Mouse (Mus musculus): ENCODE measurements around the gene Adprh.

Gene Adprh

GRCm38 (mm10) chr16:38442216-38442615 is 10.3 kb downstream of the Adprh start:
- no peak for DNase-seq (ENCODE audit: low spot score)

DNA sequence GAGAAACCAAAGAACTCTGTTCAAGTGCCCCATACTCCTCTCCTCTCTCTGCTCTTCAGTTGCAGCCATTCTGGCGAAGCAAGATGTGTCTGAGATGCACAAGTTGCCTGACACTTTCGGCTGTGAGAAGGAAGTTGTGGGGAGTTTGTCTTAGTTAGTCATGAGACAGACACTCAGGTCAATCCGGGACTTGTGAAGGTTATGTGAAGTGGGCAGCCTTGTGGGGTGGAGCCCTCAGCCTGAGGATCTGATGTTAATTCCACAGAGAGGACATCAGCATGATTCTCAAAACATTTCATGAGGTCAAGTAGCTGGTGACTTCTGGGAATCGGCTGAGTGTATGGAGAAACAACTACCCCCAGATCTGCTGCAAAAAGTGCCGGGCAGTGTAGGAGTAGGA is 10.9 kb downstream of the Adprh start:
- DNase-seq (ENCODE audit: low spot score), result no peak

- DNase-seq (ENCODE audit: low spot score), result no peak
Measured at GRCm38 (mm10) chr16:38440403-38440802, 12.1 kb downstream of the Adprh start.

- DNase-seq (ENCODE audit: low spot score), result no peak
Measured at GRCm38 (mm10) chr16:38439190-38439589, 13.3 kb downstream of the Adprh start.

DNA sequence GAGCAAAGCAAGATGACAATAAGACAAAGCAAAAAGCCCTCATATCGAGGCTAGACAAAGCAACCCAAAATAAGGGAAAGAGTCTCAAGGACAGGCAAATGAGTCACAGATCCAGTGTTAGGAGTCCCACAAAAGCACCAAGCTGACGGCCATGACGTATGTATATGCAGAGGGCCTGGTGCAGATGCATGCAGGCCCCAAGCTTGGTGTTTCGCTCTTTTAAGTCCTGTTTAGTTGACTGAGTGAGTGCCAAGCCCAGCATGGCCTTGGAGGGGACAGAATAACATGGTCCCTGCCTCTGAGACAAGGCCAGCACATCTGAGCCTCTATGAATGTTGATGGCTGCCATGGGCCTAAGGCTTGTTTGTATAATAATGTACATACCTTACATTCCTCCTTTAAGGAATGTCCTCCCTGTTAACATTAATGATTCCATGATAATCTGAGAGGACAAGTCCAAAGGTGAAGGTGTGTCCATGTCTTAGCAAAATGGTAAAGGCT is 18.2 kb downstream of the Adprh start:
- DNase-seq (ENCODE audit: low spot score), result no peak

GRCm38 (mm10) chr16:38433514-38433913 is 19.0 kb downstream of the Adprh start:
- DNase-seq (ENCODE audit: low spot score), result no peak

DNA sequence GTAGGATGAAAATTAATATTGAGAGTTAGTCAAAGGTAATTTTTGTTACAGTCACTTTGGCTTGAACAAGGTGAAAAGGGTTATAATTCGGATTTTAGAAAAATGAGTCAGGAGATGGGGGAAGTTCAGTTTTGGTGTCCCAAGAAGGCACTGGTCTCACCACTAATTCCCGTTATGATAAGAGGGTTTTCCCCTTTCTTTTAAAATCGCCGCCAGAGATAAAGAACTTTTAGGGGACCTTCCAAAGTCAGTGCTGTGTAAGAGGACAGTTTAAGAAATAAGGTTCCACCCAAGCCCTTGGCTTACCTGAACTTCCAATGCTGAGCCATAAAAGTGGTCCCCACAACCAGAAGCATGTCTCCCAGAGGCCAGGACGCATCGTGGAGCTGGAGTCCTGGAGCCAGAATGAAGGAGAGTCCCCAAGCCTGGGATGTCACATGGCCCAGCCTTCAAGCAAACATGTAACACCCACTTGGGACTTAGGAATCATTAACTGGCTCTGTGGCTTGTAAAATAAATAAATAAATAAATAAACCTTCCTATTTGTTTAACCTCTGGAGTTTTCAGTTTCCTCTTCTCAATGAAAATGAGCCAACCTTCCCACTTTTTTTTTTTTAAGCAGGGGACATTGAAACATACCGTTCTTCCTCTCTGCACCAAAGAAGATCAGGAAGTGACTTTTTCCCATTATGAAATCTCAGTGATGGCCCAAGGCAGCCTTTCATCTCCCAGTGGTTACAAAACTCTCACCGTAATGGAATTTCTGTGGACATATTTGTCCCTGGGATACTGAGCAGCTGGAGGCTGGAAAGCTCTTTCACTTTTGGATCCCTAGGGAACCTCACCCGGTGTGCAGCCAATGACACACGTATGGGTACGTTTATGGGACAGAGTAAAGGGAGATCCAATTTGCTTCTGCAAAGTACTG is 19.7 kb downstream of the Adprh start, which contains the start of gene Pla1a:
TSS of gene Pla1a (minus strand) at position 648 of the 928 bp plus-strand sequence.
- DNase-seq (ENCODE audit: low spot score), result no peak

GRCm38 (mm10) chr16:38431446-38432185 is 20.9 kb downstream of the Adprh start:
- DNase-seq (ENCODE audit: low spot score), result no peak

GRCm38 (mm10) chr16:38425799-38426198 is 26.7 kb downstream of the Adprh start:
- no peak for DNase-seq (ENCODE audit: low spot score)

- DNase-seq (ENCODE audit: low spot score), result no peak
Measured at GRCm38 (mm10) chr16:38425374-38425773, 27.1 kb downstream of the Adprh start.

DNA sequence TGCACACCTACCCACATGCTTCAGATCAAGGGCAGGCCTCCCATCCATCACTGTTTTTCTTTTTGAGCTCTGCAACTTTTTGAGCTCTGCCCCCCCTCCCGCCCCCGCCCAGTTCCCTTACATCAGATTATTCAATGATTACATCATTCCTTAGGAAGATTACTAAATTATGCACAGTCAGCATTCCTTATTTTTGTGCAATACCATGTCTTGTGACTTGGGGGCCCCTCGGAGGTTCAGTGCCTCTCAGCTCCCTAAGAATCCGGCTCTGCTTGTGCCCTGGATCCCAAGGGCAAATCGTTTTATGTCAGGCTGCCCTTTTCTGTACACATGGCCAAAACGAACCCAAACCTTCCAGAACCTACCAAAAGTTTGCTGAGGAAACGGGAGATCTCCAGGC is 37.5 kb downstream of the Adprh start:
- no peak for DNase-seq (ENCODE audit: low spot score)

DNA sequence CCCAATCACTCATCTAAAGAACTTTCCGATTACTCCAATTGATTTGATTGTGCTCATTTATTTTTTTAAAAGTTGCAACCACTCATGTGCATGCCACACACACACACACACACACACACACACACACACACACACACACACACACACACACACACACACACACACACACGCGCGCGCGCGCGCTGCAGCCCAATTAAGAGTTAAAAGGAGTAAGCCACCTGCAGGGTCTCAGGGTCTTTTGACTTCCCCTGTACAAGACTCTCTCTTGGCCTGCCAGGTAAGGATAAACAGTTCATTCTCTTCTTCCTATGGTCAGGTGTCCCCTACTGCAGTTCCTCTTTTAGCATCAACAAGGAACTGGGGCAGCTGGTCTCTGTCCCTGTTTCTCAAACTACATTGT is 44.1 kb downstream of the Adprh start:
- no peak for DNase-seq (ENCODE audit: low spot score)

DNA sequence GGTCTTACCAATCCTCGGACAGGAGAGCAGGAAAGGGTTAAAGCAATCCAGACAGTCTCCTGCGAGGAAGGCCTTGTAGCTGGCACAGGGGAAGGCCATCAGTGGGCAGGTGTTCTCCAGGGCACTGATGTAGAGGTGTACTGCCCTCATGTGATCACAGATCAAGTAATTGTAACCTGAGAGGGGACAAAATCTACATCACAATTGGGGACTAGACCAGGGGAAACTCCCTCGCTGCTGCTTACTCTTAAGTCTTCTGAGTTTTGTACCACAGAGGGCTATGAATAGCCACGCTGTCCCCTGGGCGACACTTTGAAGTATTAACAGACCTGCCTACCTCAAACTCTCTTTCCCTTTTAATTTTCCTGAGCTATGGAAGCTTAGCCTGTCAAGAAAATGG is 44.9 kb downstream of the Adprh start:
- no peak for DNase-seq (ENCODE audit: low spot score)

DNA sequence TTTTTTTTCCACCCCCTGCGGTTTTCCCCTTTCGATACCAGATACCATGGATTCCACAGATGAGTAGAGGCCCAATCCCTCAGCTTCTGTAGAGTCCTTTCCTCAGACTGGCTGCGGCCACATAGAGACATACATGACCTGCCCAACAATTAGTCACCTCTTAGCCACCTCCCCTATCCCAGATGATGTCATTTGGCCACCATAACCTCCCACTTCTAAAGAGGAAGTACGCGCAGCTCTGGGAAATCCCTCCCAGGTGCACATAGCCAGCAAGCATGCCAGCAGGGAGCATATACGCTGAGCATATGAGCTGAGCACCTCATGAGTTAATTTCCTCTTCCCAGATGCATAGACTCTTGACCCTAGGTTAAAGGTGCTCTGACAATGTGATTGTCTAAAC is 45.8 kb downstream of the Adprh start:
- DNase-seq (ENCODE audit: low spot score), result no peak

- no peak for DNase-seq (ENCODE audit: low spot score)
Measured at GRCm38 (mm10) chr16:38406293-38406692, 46.2 kb downstream of the Adprh start.

DNA sequence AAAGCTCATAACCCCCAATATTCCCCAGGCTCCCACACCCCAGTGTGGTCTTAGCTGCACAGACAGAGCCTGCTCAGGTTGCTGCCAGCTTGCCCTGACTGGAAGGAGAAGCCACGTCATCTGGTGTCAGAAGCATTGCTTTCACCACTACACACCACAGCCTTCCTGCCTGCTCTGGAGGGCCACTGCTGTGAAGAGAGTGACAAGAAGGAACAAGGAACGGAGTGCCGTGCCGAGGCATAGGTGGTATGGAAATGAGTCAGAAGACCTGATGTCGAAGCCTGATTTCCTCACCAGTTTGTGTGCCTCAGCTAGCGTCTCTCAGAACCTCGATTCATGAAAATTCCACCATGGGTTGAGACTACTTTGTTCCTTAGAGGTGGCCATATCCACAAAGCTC is 48.9 kb downstream of the Adprh start:
- no peak for DNase-seq (ENCODE audit: low spot score)

GRCm38 (mm10) chr16:38401468-38401867 is 51.0 kb downstream of the Adprh start:
- DNase-seq (ENCODE audit: low spot score), result no peak

DNA sequence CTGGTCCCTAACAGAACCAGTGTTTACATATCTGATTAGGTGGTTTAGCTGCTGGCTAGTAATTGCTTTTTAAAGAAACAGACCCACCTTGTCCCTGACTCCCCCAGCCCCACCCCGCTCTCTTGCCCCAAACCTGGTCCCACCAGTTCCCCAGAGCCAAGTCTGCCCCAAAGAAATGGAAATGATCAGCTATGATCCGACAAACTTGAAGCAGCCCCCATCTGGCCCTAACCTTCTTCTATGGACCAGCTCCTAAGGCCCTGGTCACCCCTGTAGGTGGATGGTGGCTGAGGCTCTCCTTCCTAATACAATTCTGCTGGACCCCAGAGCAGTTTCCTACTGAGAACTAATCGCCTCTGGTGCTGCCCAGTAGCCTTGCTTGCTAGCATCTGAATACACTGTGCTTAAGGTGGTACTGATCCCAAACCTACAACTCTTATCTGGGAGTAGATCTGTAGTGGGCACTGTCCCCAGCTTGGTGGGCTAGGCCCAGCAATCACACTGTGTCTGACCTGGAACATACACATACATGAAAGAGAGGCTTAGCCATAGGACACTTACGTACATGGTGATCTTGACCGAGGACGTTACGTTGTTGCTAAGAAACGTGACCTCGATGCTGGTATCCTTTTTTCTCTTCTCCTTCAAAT is 52.1 kb downstream of the Adprh start:
- DNase-seq (ENCODE audit: low spot score), result no peak

- DNase-seq (ENCODE audit: low spot score), result peak; percentile 60
Measured at GRCm38 (mm10) chr16:38399531-38400231, 52.8 kb downstream of the Adprh start.

- no peak for DNase-seq (ENCODE audit: low spot score)
Measured at GRCm38 (mm10) chr16:38399076-38399475, 53.4 kb downstream of the Adprh start.

GRCm38 (mm10) chr16:38398266-38398665 is 54.2 kb downstream of the Adprh start:
- no peak for DNase-seq (ENCODE audit: low spot score)

- DNase-seq (ENCODE audit: low spot score), result peak; percentile 75
Measured at GRCm38 (mm10) chr16:38396155-38396554, 56.3 kb downstream of the Adprh start.
